Mouse (Mus musculus) right cerebral cortex, postnatal 14 days (tissue): ENCODE data around the gene Itga3.
"Not testable (repeated sequence)": the region's sequence is repeated elsewhere in the genome, so short reads cannot be mapped to it uniquely, and the experiment has no call there.

ENCODE experiments used
- DNase-seq: peaks from one replicate; pipeline ENCODE4 v3.0.0; 2022

The Itga3 gene

GRCm38 (mm10) chr11:95026090-95026542 is 50.5 kb downstream of the Itga3 start:
- no peak for DNase-seq

GRCm38 (mm10) chr11:95025227-95026012 is 51.2 kb downstream of the Itga3 start:
- DNase-seq, result no peak

- DNase-seq, result peak; percentile 65
Measured at GRCm38 (mm10) chr11:95024439-95025184, 52.0 kb downstream of the Itga3 start.

GRCm38 (mm10) chr11:95023481-95023880 is 53.1 kb downstream of the Itga3 start:
- no peak for DNase-seq

- DNase-seq, result no peak
Measured at GRCm38 (mm10) chr11:95022237-95022992, 54.2 kb downstream of the Itga3 start.

GRCm38 (mm10) chr11:95015484-95015883 is 61.1 kb downstream of the Itga3 start:
- no peak for DNase-seq

GRCm38 (mm10) chr11:95012487-95012886 is 64.1 kb downstream of the Itga3 start:
- DNase-seq, result no peak

- no peak for DNase-seq
Measured at GRCm38 (mm10) chr11:95012075-95012474, 64.5 kb downstream of the Itga3 start.

- DNase-seq, result no peak
Measured at GRCm38 (mm10) chr11:95011416-95011815, 65.2 kb downstream of the Itga3 start.

GRCm38 (mm10) chr11:95010841-95011403 is 65.7 kb downstream of the Itga3 start:
- DNase-seq, result not testable (repeated sequence)

GRCm38 (mm10) chr11:95010141-95010739 is 66.4 kb downstream of the Itga3 start:
- peak; percentile 76 for DNase-seq

- peak; percentile 76 for DNase-seq
Measured at GRCm38 (mm10) chr11:95009629-95010014, 67.0 kb downstream of the Itga3 start, which contains the start of gene Samd14. Gene Samd14 (plus strand): TSS chr11:95009879.

GRCm38 (mm10) chr11:95008661-95009628 is 67.7 kb downstream of the Itga3 start:
- DNase-seq, result no peak

- no peak for DNase-seq
Measured at GRCm38 (mm10) chr11:95007418-95007817, 69.2 kb downstream of the Itga3 start.

- DNase-seq, result peak; percentile 75
Measured at GRCm38 (mm10) chr11:95006525-95007219, 69.9 kb downstream of the Itga3 start.

GRCm38 (mm10) chr11:95006038-95006437 is 70.6 kb downstream of the Itga3 start:
- peak; percentile 18 for DNase-seq

GRCm38 (mm10) chr11:95004937-95005198 is 71.7 kb downstream of the Itga3 start:
- no peak for DNase-seq

GRCm38 (mm10) chr11:95004136-95004936 is 72.3 kb downstream of the Itga3 start:
- DNase-seq, result peak; percentile 16

- DNase-seq, result no peak
Measured at GRCm38 (mm10) chr11:95002705-95003104, 73.9 kb downstream of the Itga3 start.
